Mouse (Mus musculus) embryonic facial prominence, embryonic 14.5 days (tissue): ENCODE measurements around the gene Trp73. TPM values are rescaled to one million over a fixed set of nuclear protein-coding genes. Genes with fewer than 3 reads are reported as not detected.

Experiments
- ATAC-seq: fragments of 200-750 bp; cut with Nextera tagmentation; 2 replicates; pipeline ENCODE4 v1.8.0; 2017; ENCODE audit warnings: low read depth, moderate number of reproducible peaks, moderate TSS enrichment
- DNase-seq: peaks from one replicate; pipeline ENCODE4 v3.0.0-alpha.2; 2015; ENCODE audit warnings: low spot score
- H3K27ac ChIP-seq: fragments of 300-500 bp; sonication (generic); replicated peaks from 2 replicates; pipeline ENCODE4 v1.5.1; 2014; ENCODE audit warnings: low read depth, mild to moderate bottlenecking, low read length, moderate library complexity
- H3K27me3 ChIP-seq: fragments of 300-500 bp; sonication (generic); replicated peaks from 2 replicates; pipeline ENCODE4 v1.6.1; 2014; ENCODE audit warnings: low read length; ENCODE audit not compliant: control insufficient read depth, insufficient read depth
- H3K36me3 ChIP-seq: fragments of 300-500 bp; sonication (generic); 2 replicates; pipeline ENCODE4 v1.6.1; 2014; ENCODE audit warnings: low read length, mixed read lengths; ENCODE audit not compliant: control insufficient read depth, insufficient read depth
- H3K4me1 ChIP-seq: fragments of 300-500 bp; sonication (generic); 2 replicates; pipeline ENCODE4 v1.6.1; 2014; ENCODE audit warnings: antibody characterized with exemption, low read length; ENCODE audit not compliant: control insufficient read depth, insufficient read depth
- H3K4me2 ChIP-seq: fragments of 300-500 bp; sonication (generic); 2 replicates; pipeline ENCODE4 v1.6.1; 2014; ENCODE audit warnings: low read depth, mild to moderate bottlenecking, low read length, moderate library complexity, mixed read lengths
- H3K4me3 ChIP-seq: fragments of 300-500 bp; sonication (generic); 2 replicates; pipeline ENCODE4 v1.5.1; 2014; ENCODE audit warnings: low read depth, mild to moderate bottlenecking, low read length
- H3K9ac ChIP-seq: fragments of 300-500 bp; sonication (generic); 2 replicates; pipeline ENCODE4 v1.6.1; 2014; ENCODE audit warnings: low read depth, mild to moderate bottlenecking, low read length, moderate library complexity, mixed read lengths
- H3K9me3 ChIP-seq: fragments of 300-500 bp; sonication (generic); 2 replicates; pipeline ENCODE4 v1.6.1; 2016; ENCODE audit warnings: low read length; ENCODE audit not compliant: control insufficient read depth
- WGBS: fragments of 180-500 bp; shearing (Covaris S2); extraction: QIAGEN DNeasy Blood & Tissue Kit; methylation state at CpG from one replicate; pipeline ENCODE4 v1.1.7; 2014; 5-methylcytosine and 5-hydroxymethylcytosine counted together
- polyA plus RNA-seq: library from polyadenylated mRNA; unstranded; fragments of >200 nt; fragmentation: Nextera tagmentation; extraction: Ambion mirVana; gene quantifications from 2 replicates; pipeline ENCODE4 v1.2.1, GENCODE M21; 2014

The Trp73 gene
- polyA plus RNA-seq, 1 experiment from 2014 or later, result 3.5 TPM

- ATAC-seq (no peak), DNase-seq (peak; percentile 77)
- Histone ChIP-seq H3K27me3 (no peaks in the 10 kb centered on the region), H3K4me1 (peaks cover 4% of the 10 kb centered on the region; the same call in 1 of the 2 replicates), H3K27ac (no peak overlapping the region), H3K9me3 (no peaks in the 10 kb centered on the region), H3K4me3 (no peak overlapping the region), H3K9ac (no peak overlapping the region), H3K4me2 (peak overlapping the region; percentile 88; the same call in 1 of the 2 replicates), H3K36me3 (peaks cover 47% of the 10 kb centered on the region)
- 15% methylated on average over 6 of the region's 6 CpGs for WGBS
These were observed 19.0 kb upstream of the Trp73 start for GRCm38 (mm10) chr4:154159002-154159401.

- ATAC-seq (no peak), DNase-seq (no peak)
- no peaks in the 10 kb centered on the region for H3K27me3 ChIP-seq
- H3K9me3 ChIP-seq, result no peaks in the 10 kb centered on the region
- WGBS, result 90% methylated on average over 14 of the region's 14 CpGs
- H3K27ac ChIP-seq, result no peak overlapping the region
- peaks cover 4% of the 10 kb centered on the region; the same call in 1 of the 2 replicates for H3K4me1 ChIP-seq
- peaks cover 52% of the 10 kb centered on the region for H3K36me3 ChIP-seq
- H3K4me2 ChIP-seq, result no peak overlapping the region
- no peak overlapping the region for H3K4me3 ChIP-seq
- H3K9ac ChIP-seq, result no peak overlapping the region
These were observed 18.1 kb upstream of the Trp73 start for GRCm38 (mm10) chr4:154157970-154158662.

- Histone ChIP-seq H3K9ac (no peak overlapping the region), H3K4me3 (no peak overlapping the region), H3K27ac (no peak overlapping the region), H3K4me2 (no peak overlapping the region), H3K9me3 (no peaks in the 10 kb centered on the region), H3K27me3 (no peaks in the 10 kb centered on the region), H3K36me3 (peaks cover 65% of the 10 kb centered on the region), H3K4me1 (no peaks in the 10 kb centered on the region)
- ATAC-seq (no peak), DNase-seq (no peak)
- WGBS, result 79% methylated on average over 7 of the region's 7 CpGs
These were observed 16.0 kb upstream of the Trp73 start for GRCm38 (mm10) chr4:154156050-154156449.

- H3K36me3 ChIP-seq, result peaks cover 74% of the 10 kb centered on the region
- no peaks in the 10 kb centered on the region for H3K27me3 ChIP-seq
- no peak overlapping the region for H3K27ac ChIP-seq
- WGBS, result 72% methylated on average over 11 of the region's 11 CpGs
- ATAC-seq (no peak), DNase-seq (no peak)
- no peaks in the 10 kb centered on the region for H3K9me3 ChIP-seq
- no peak overlapping the region for H3K4me3 ChIP-seq
- H3K4me1 ChIP-seq, result no peaks in the 10 kb centered on the region
- H3K4me2 ChIP-seq, result no peak overlapping the region
- H3K9ac ChIP-seq, result no peak overlapping the region
These were observed 14.1 kb upstream of the Trp73 start for GRCm38 (mm10) chr4:154154104-154154503.

- Histone ChIP-seq H3K4me1 (peaks cover 6% of the 10 kb centered on the region), H3K27ac (no peak overlapping the region), H3K27me3 (peaks cover 7% of the 10 kb centered on the region), H3K36me3 (peaks cover 37% of the 10 kb centered on the region), H3K4me3 (no peak overlapping the region), H3K9ac (no peak overlapping the region), H3K4me2 (no peak overlapping the region), H3K9me3 (no peaks in the 10 kb centered on the region)
- DNase-seq, result no peak
- no peak for ATAC-seq
- 80% methylated on average over 10 of the region's 10 CpGs for WGBS
These were observed 6.3 kb upstream of the Trp73 start for GRCm38 (mm10) chr4:154146342-154146741.

GRCm38 (mm10) chr4:154144712-154145111, 4.7 kb upstream of the Trp73 start:
- no peak for ATAC-seq
- WGBS, result 80% methylated on average over 3 of the region's 3 CpGs
- DNase-seq, result no peak

GRCm38 (mm10) chr4:154142211-154143040, 2.4 kb upstream of the Trp73 start, which contains the start of gene Wrap73:
TSS of gene Wrap73 (plus strand) at chr4:154142372.
- H3K4me3 ChIP-seq, result peak within 1 kb of the TSS; percentile 72
- H3K27ac ChIP-seq, result peak within 1 kb of the TSS; percentile 82
- ATAC-seq (peak; percentile 96), DNase-seq (peak; percentile 97)
- peak within 1 kb of the TSS; percentile 82 for H3K4me2 ChIP-seq
- H3K9me3 ChIP-seq, result no peaks in the 10 kb centered on the region
- 3% methylated on average over 44 of the region's 49 CpGs for WGBS
- peaks cover 46% of the 10 kb centered on the region for H3K27me3 ChIP-seq
- peaks cover 11% of the 10 kb centered on the region for H3K4me1 ChIP-seq
- peaks cover 14% of the 10 kb centered on the region; the same call in 1 of the 2 replicates for H3K36me3 ChIP-seq
- H3K9ac ChIP-seq, result peak within 1 kb of the TSS; percentile 75

More at GRCm38 (mm10) chr4:154144712-154145111, 4.7 kb upstream of the Trp73 start:
- H3K27me3 ChIP-seq, result peaks cover 23% of the 10 kb centered on the region
- no peak overlapping the region for H3K4me2 ChIP-seq
- H3K27ac ChIP-seq, result no peak overlapping the region
- H3K9me3 ChIP-seq, result no peaks in the 10 kb centered on the region
- no peak overlapping the region for H3K4me3 ChIP-seq
- H3K4me1 ChIP-seq, result peaks cover 11% of the 10 kb centered on the region
- no peak overlapping the region for H3K9ac ChIP-seq
- peaks cover 28% of the 10 kb centered on the region; the same call in 1 of the 2 replicates for H3K36me3 ChIP-seq

- Histone ChIP-seq H3K36me3 (0 out of 2 replicates have a peak, but pooled peaks cover 6% of the 10 kb centered on the region), H3K9ac (no peak overlapping the region), H3K27ac (no peak overlapping the region), H3K9me3 (no peaks in the 10 kb centered on the region), H3K4me1 (peaks cover 11% of the 10 kb centered on the region), H3K4me2 (peak overlapping the region; percentile 92; the same call in 1 of the 2 replicates), H3K27me3 (peaks cover 55% of the 10 kb centered on the region), H3K4me3 (peak overlapping the region; percentile 72)
- ATAC-seq (no peak), DNase-seq (no peak)
- WGBS, result 1% methylated on average over 42 of the region's 42 CpGs
These were observed 1.2 kb upstream of the Trp73 start for GRCm38 (mm10) chr4:154141009-154141867.
